Comparison of ENCODE assay signal across 8 mouse cellular contexts in the genomic region with DNA sequence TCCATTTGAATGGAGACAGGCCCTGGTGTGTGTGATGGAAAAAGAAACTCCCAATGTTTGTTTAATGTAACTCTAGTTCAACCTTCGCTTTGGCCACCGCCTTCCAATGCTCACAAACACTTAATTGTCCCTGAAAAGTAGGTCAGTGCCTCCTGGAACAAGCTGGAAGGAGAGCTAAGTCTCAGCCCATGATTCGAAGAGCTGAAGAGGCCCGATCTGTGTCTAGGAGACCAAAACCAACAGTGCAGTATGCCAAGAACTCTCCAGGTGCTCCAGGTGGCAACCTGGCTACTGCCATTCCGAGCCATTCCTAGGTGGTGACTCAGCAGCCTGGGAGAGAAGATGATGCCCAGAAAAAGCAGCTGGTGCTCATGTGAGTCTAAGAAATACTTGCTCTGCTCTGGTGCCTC.
DNase-seq lines count a peak whose midpoint lies in the region; ATAC-seq and TF ChIP-seq lines count a peak whose summit lies in the region.

No protein-coding gene starts in this region.

- no peak for TF ChIP-seq CTCF in ES-Bruce4 (IDR thresholded peaks at IDR 0.05; ENCODE audit: low read depth, low read length)

- H3K9ac ChIP-seq in heart, embryonic 12.5 days = no peak overlapping the region
- H3K9ac ChIP-seq in ES-Bruce4 (ENCODE audit: low read depth, poor library complexity, severe bottlenecking) = no peak overlapping the region; the same call in 1 of the 2 replicates
- no peak overlapping the region for H3K9ac ChIP-seq in limb, embryonic 15.5 days
- H3K9ac ChIP-seq in forebrain, embryonic 15.5 days (replicated peaks) = no peak overlapping the region

- no peaks in the 10 kb centered on the region for H3K27me3 ChIP-seq in heart, embryonic 12.5 days (replicated peaks)
- H3K27me3 ChIP-seq in ES-Bruce4 (ENCODE audit: control insufficient read depth, insufficient read depth, low read length, poor library complexity, severe bottlenecking) = no peaks in the 10 kb centered on the region
- no peaks in the 10 kb centered on the region for H3K27me3 ChIP-seq in limb, embryonic 15.5 days
- H3K27me3 ChIP-seq in forebrain, embryonic 15.5 days = no peaks in the 10 kb centered on the region

- no peak overlapping the region for H3K4me3 ChIP-seq in heart, embryonic 12.5 days
- no peak overlapping the region for H3K4me3 ChIP-seq in ES-Bruce4 (ENCODE audit: low read depth, low read length)
- H3K4me3 ChIP-seq in limb, embryonic 15.5 days = no peak overlapping the region
- H3K4me3 ChIP-seq in forebrain, embryonic 15.5 days = no peak overlapping the region

- no peaks in the 10 kb centered on the region for H3K9me3 ChIP-seq in heart, embryonic 12.5 days (replicated peaks)
- H3K9me3 ChIP-seq in ES-Bruce4 (replicated peaks; ENCODE audit: control insufficient read depth, insufficient read depth, low read length, poor library complexity, severe bottlenecking) = no peaks in the 10 kb centered on the region; the same call in none of the 2 replicates
- no peaks in the 10 kb centered on the region for H3K9me3 ChIP-seq in limb, embryonic 15.5 days
- H3K9me3 ChIP-seq in forebrain, embryonic 15.5 days = no peaks in the 10 kb centered on the region

- intact Hi-C loops in heart, postnatal 10 days (cut with DNase I) = no loop called here

- peaks cover 37% of the 10 kb centered on the region for H3K4me1 ChIP-seq in heart, embryonic 12.5 days (replicated peaks)
- peaks cover 6% of the 10 kb centered on the region for H3K4me1 ChIP-seq in ES-Bruce4 (ENCODE audit: control insufficient read depth, insufficient read depth, low read length)
- peaks cover 21% of the 10 kb centered on the region for H3K4me1 ChIP-seq in limb, embryonic 15.5 days
- peaks cover 13% of the 10 kb centered on the region for H3K4me1 ChIP-seq in forebrain, embryonic 15.5 days

- no peaks in the 10 kb centered on the region for H3K36me3 ChIP-seq in heart, embryonic 12.5 days
- H3K36me3 ChIP-seq in ES-Bruce4 (ENCODE audit: control insufficient read depth, insufficient read depth, low read length, poor library complexity, severe bottlenecking) = no peaks in the 10 kb centered on the region; the same call in 1 of the 2 replicates
- no peaks in the 10 kb centered on the region for H3K36me3 ChIP-seq in limb, embryonic 15.5 days
- H3K36me3 ChIP-seq in forebrain, embryonic 15.5 days = no peaks in the 10 kb centered on the region

- WGBS in heart, embryonic 12.5 days = 68% methylated on average over 5 of the region's 5 CpGs
- WGBS in limb, embryonic 15.5 days = 75% methylated on average over 5 of the region's 5 CpGs
- 82% methylated on average over 5 of the region's 5 CpGs for WGBS in forebrain, embryonic 15.5 days

- H3K4me2 ChIP-seq in heart, embryonic 12.5 days = peak overlapping the region; percentile 29; the same call in 1 of the 2 replicates
- no peak overlapping the region for H3K4me2 ChIP-seq in limb, embryonic 15.5 days
- H3K4me2 ChIP-seq in forebrain, embryonic 15.5 days (replicated peaks) = no peak overlapping the region

- no peak for ATAC-seq in heart, embryonic 12.5 days (ENCODE audit: insufficient number of reproducible peaks, low FRiP score)
- ATAC-seq in limb, embryonic 15.5 days (ENCODE audit: insufficient number of reproducible peaks, low FRiP score, low TSS enrichment, low read depth) = no peak
- no peak for ATAC-seq in forebrain, embryonic 15.5 days (replicated peaks)

- no peak for TF ChIP-seq POLR2A in ES-Bruce4 (IDR thresholded peaks at IDR 0.05; ENCODE audit: insufficient read depth, low read length)

- peak; percentile 85 for TF ChIP-seq EP300 in ES-Bruce4 (IDR thresholded peaks at IDR 0.05; ENCODE audit: insufficient read depth, low read depth, low read length)

- H3K27ac ChIP-seq in heart, embryonic 12.5 days (ENCODE audit: poor library complexity, severe bottlenecking) = peak overlapping the region; percentile 87
- peak overlapping the region; percentile 100 for H3K27ac ChIP-seq in ES-Bruce4 (ENCODE audit: insufficient read depth, low read length)
- H3K27ac ChIP-seq in limb, embryonic 15.5 days = peak overlapping the region; percentile 68
- no peak overlapping the region for H3K27ac ChIP-seq in forebrain, embryonic 15.5 days (replicated peaks)

- DNase-seq in heart, postnatal 10 days = no peak
- DNase-seq in cerebellum, postnatal 10 days = peak; percentile 87 to 89
- no peak for DNase-seq in retina, embryonic 14.5 days (ENCODE audit: low spot score)
- DNase-seq in right cerebral cortex, postnatal 10 days (ENCODE audit: low spot score in 2 of 2) = no peak

Comparison
In these comparisons a context has a peak if more than half of its experiments do, and no peak if none do; other contexts are left out.
1. DNase-seq: peak in cerebellum, postnatal 10 days (2 of 2); none in heart, postnatal 10 days (0 of 2), retina, embryonic 14.5 days (single experiment) and right cerebral cortex, postnatal 10 days (0 of 2).